Mouse (Mus musculus) brain, embryonic 14.5 days (tissue): Measurements from ENCODE around the gene Mindy1. TPM values are rescaled to one million over a fixed set of nuclear protein-coding genes. Genes with fewer than 3 reads are reported as not detected.
A peak's percentile ranks its signal among the peaks of the same experiment; 100 is the strongest.

Source experiments
- DNase-seq: peaks from one replicate; pipeline ENCODE4 v3.0.0-alpha.2; 2011; ENCODE audit warnings: low read depth
- CTCF ChIP-seq: fragments of 200-500 bp; IDR thresholded peaks from 2 replicates; pipeline ENCODE4 v1.5.1; 2012; ENCODE audit warnings: inconsistent platforms, mild to moderate bottlenecking, moderate library complexity, borderline replicate concordance; ENCODE audit not compliant: insufficient read depth, insufficient read length; ENCODE audit errors: extremely low read depth
- POLR2A ChIP-seq: fragments of 200-500 bp; IDR thresholded peaks from 2 replicates; pipeline ENCODE4 v1.6.1; 2012; ENCODE audit warnings: mild to moderate bottlenecking, inconsistent platforms, borderline replicate concordance; ENCODE audit not compliant: poor library complexity, insufficient read depth, insufficient read length, severe bottlenecking; ENCODE audit errors: extremely low read depth
- polyA plus RNA-seq: library from polyadenylated mRNA; depleted of rRNA; stranded (reverse); fragments of >200 nt; gene quantifications from 2 replicates; pipeline ENCODE4 v1.2.3, GENCODE M21; 2012

Mindy1 gene
- polyA plus RNA-seq, 1 experiment, result 48.7 TPM

GRCm38 (mm10) chr3:95270766-95271364, 10.3 kb upstream of the Mindy1 start:
- DNase-seq, result no peak
- TF ChIP-seq POLR2A (no peak), CTCF (no peak)

- TF ChIP-seq CTCF (no peak), POLR2A (no peak)
Measured at GRCm38 (mm10) chr3:95273471-95273870, 7.7 kb upstream of the Mindy1 start.

GRCm38 (mm10) chr3:95274453-95274852, 6.7 kb upstream of the Mindy1 start:
- TF ChIP-seq POLR2A (no peak), CTCF (no peak)
- no peak for DNase-seq

More at GRCm38 (mm10) chr3:95273471-95273870, 7.7 kb upstream of the Mindy1 start:
- DNase-seq, result no peak

- TF ChIP-seq CTCF (no peak), POLR2A (no peak)
- DNase-seq, result no peak
Measured at GRCm38 (mm10) chr3:95275161-95275560, 6.0 kb upstream of the Mindy1 start.

- no peak for TF ChIP-seq CTCF
- no peak for TF ChIP-seq POLR2A
- no peak for DNase-seq
Measured at GRCm38 (mm10) chr3:95276428-95276934, 4.7 kb upstream of the Mindy1 start.

GRCm38 (mm10) chr3:95277149-95277551, 4.0 kb upstream of the Mindy1 start:
- TF ChIP-seq POLR2A (no peak), CTCF (no peak)
- no peak for DNase-seq

GRCm38 (mm10) chr3:95280747-95281146, 398 bp upstream of the Mindy1 start:
- TF ChIP-seq POLR2A, result no peak
- no peak for TF ChIP-seq CTCF
- peak; percentile 55 for DNase-seq

GRCm38 (mm10) chr3:95282381-95282864, 1.3 kb downstream of the Mindy1 start:
- TF ChIP-seq POLR2A (no peak), CTCF (no peak)
- DNase-seq, result peak; percentile 64

- peak; percentile 91 for DNase-seq
Measured at GRCm38 (mm10) chr3:95282865-95283588, 1.9 kb downstream of the Mindy1 start.

GRCm38 (mm10) chr3:95283589-95283941, 2.4 kb downstream of the Mindy1 start:
- TF ChIP-seq CTCF (no peak), POLR2A (no peak)
- DNase-seq, result no peak

More at GRCm38 (mm10) chr3:95282865-95283588, 1.9 kb downstream of the Mindy1 start:
- TF ChIP-seq POLR2A (peak; percentile 53; the same call in 1 of the 2 replicates), CTCF (peak; percentile 24; the same call in 1 of the 2 replicates)

- TF ChIP-seq POLR2A (no peak), CTCF (no peak)
- no peak for DNase-seq
Measured at GRCm38 (mm10) chr3:95284062-95284461, 2.9 kb downstream of the Mindy1 start.

- DNase-seq, result no peak
- TF ChIP-seq CTCF, result no peak
- no peak for TF ChIP-seq POLR2A
Measured at GRCm38 (mm10) chr3:95284501-95285281, 3.5 kb downstream of the Mindy1 start.

- TF ChIP-seq CTCF, result no peak
Measured at GRCm38 (mm10) chr3:95285390-95285789, 4.2 kb downstream of the Mindy1 start.

More at GRCm38 (mm10) chr3:95285390-95285789, 4.2 kb downstream of the Mindy1 start:
- no peak for DNase-seq
